In the genomic region with DNA sequence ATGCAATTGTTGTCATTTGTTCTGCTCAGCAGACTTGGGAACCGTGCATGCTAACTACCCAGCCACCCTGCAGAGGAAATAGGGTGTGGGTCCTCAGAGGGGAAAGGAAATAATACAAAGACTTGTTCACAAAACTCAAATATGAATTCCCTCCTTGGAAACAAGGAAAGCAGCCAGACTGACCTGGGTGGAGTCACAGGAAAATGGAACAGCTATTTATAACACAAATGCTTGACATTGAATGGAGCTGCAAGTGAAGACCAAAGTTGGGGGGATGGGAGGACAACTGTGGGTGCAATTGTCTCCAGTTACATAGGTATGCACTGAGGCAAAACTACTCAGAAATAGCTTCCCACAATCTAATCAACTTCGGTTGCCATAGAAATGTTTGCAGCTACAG, we compare ENCODE assay signal across 14 mouse cellular contexts.
DNase-seq lines count a peak whose midpoint lies in the region; ATAC-seq and TF ChIP-seq lines count a peak whose summit lies in the region.
"Had no signal": no experiment of that assay in that cellular context is flagged by ENCODE, and none has a peak within 500 bp of the region (broad histone marks: within the 10 kb centered on the region; RNA-seq: fewer than 3 reads in every experiment).

No protein-coding gene starts in this region.

- H3K36me3 ChIP-seq in hindbrain, postnatal 0 days (ENCODE audit: insufficient read depth, low read length), result no peaks in the 10 kb centered on the region
- H3K36me3 ChIP-seq in hindbrain, embryonic 12.5 days, result no peaks in the 10 kb centered on the region
- H3K36me3 ChIP-seq in heart, embryonic 16.5 days (ENCODE audit: control insufficient read depth, insufficient read depth), result no peaks in the 10 kb centered on the region
- H3K36me3 ChIP-seq: embryonic facial prominence, embryonic 13.5 days; midbrain, embryonic 15.5 days had no signal

- peak; percentile 6 to 22 for DNase-seq in adrenal gland, adult (ENCODE audit: inconsistent age in 2 of 2, low spot score in 1 of 2)
- DNase-seq in adrenal gland, postnatal 4 days (ENCODE audit: low spot score in 2 of 2), result no peak
- peak; percentile 35 for DNase-seq in hindbrain, postnatal 0 days (ENCODE audit: low spot score)
- peak; percentile 4 to 36 for DNase-seq in kidney, postnatal 4 days
- no peak for DNase-seq in thymus, adult 18-20 months
- no peak for DNase-seq in cerebellum, postnatal 10 days
- DNase-seq: adrenal gland, adult 8-10 months; cerebellum, adult 2 months; liver, postnatal 0 days; thymus, postnatal 4 days had no signal

- H3K4me1 ChIP-seq in hindbrain, postnatal 0 days (ENCODE audit: insufficient read depth, low read length), result no peaks in the 10 kb centered on the region
- H3K4me1 ChIP-seq in hindbrain, embryonic 12.5 days, result no peaks in the 10 kb centered on the region
- H3K4me1 ChIP-seq in heart, embryonic 16.5 days (ENCODE audit: control insufficient read depth, insufficient read depth, low read length), result peaks cover 13% of the 10 kb centered on the region
- H3K4me1 ChIP-seq: embryonic facial prominence, embryonic 13.5 days; midbrain, embryonic 15.5 days had no signal

- no peak overlapping the region for H3K9ac ChIP-seq in hindbrain, postnatal 0 days (replicated peaks; ENCODE audit: low read length)
- H3K9ac ChIP-seq in hindbrain, embryonic 12.5 days, result no peak overlapping the region
- no peak overlapping the region for H3K9ac ChIP-seq in heart, embryonic 16.5 days (ENCODE audit: low read length)
- H3K9ac ChIP-seq: embryonic facial prominence, embryonic 13.5 days; liver, postnatal 0 days; midbrain, embryonic 15.5 days had no signal

- no peak overlapping the region for H3K27ac ChIP-seq in hindbrain, postnatal 0 days
- H3K27ac ChIP-seq in hindbrain, embryonic 12.5 days, result no peak overlapping the region
- H3K27ac ChIP-seq in heart, embryonic 16.5 days (ENCODE audit: low read length), result 0 out of 2 replicates have a peak overlapping the region, but pooled peaks have one; percentile 40
- H3K27ac ChIP-seq: embryonic facial prominence, embryonic 13.5 days; midbrain, embryonic 15.5 days had no signal

- no peaks in the 10 kb centered on the region for H3K27me3 ChIP-seq in hindbrain, postnatal 0 days (ENCODE audit: insufficient read depth, low read length)
- no peaks in the 10 kb centered on the region for H3K27me3 ChIP-seq in hindbrain, embryonic 12.5 days
- H3K27me3 ChIP-seq in heart, embryonic 16.5 days (ENCODE audit: control insufficient read depth, insufficient read depth, low read length), result no peaks in the 10 kb centered on the region
- H3K27me3 ChIP-seq: embryonic facial prominence, embryonic 13.5 days; midbrain, embryonic 15.5 days had no signal

- H3K4me2 ChIP-seq in hindbrain, postnatal 0 days (ENCODE audit: low read depth, low read length), result no peak overlapping the region
- H3K4me2 ChIP-seq in hindbrain, embryonic 12.5 days (replicated peaks), result no peak overlapping the region
- H3K4me2 ChIP-seq in heart, embryonic 16.5 days (ENCODE audit: low read depth, low read length), result no peak overlapping the region
- H3K4me2 ChIP-seq: embryonic facial prominence, embryonic 13.5 days; midbrain, embryonic 15.5 days had no signal

- ATAC-seq in hindbrain, postnatal 0 days, result no peak
- no peak for ATAC-seq in hindbrain, embryonic 12.5 days (ENCODE audit: low FRiP score)
- peak; percentile 69 for ATAC-seq in heart, embryonic 16.5 days (replicated peaks; ENCODE audit: extremely low read depth, insufficient read depth, low FRiP score)
- ATAC-seq: liver, postnatal 0 days; midbrain, embryonic 15.5 days had no signal

- no peak for TF ChIP-seq CTCF in hindbrain, postnatal 0 days (IDR thresholded peaks at IDR 0.05; ENCODE audit: low read depth)

- WGBS in hindbrain, postnatal 0 days, result 68% methylated on average over 2 of the region's 2 CpGs
- 68% methylated on average over 2 of the region's 2 CpGs for WGBS in hindbrain, embryonic 12.5 days
- WGBS in heart, embryonic 16.5 days, result 48% methylated on average over 2 of the region's 2 CpGs

- H3K9me3 ChIP-seq in hindbrain, postnatal 0 days (ENCODE audit: low read length), result no peaks in the 10 kb centered on the region
- no peaks in the 10 kb centered on the region for H3K9me3 ChIP-seq in hindbrain, embryonic 12.5 days (replicated peaks)
- no peaks in the 10 kb centered on the region for H3K9me3 ChIP-seq in heart, embryonic 16.5 days (replicated peaks; ENCODE audit: control insufficient read depth, low read length)
- H3K9me3 ChIP-seq: embryonic facial prominence, embryonic 13.5 days; midbrain, embryonic 15.5 days had no signal

- H3K4me3 ChIP-seq in hindbrain, postnatal 0 days (ENCODE audit: low read length), result no peak overlapping the region
- H3K4me3 ChIP-seq in hindbrain, embryonic 12.5 days, result no peak overlapping the region
- no peak overlapping the region for H3K4me3 ChIP-seq in heart, embryonic 16.5 days (ENCODE audit: low read length)
- H3K4me3 ChIP-seq: embryonic facial prominence, embryonic 13.5 days; midbrain, embryonic 15.5 days had no signal

Comparison
In these comparisons a context has a peak if more than half of its experiments do, and no peak if none do; other contexts are left out.
1. DNase-seq: peak in adrenal gland, adult (2 of 2), hindbrain, postnatal 0 days (single experiment) and kidney, postnatal 4 days (2 of 2); none in adrenal gland, postnatal 4 days (0 of 2), thymus, adult 18-20 months (0 of 2) and cerebellum, postnatal 10 days (0 of 2).